Mouse (Mus musculus) MEL (cell line): Measurements from ENCODE around the gene Mapk8ip3. TPM values are rescaled to one million over a fixed set of nuclear protein-coding genes. Genes with fewer than 3 reads are reported as not detected.

Experiments used
- DNase-seq: peaks from one replicate; pipeline ENCODE4 v3.0.0; 2011; ENCODE audit warnings: low read depth, low spot score
- H3K27ac ChIP-seq: 2 replicates; pipeline ENCODE4 v1.5.1; 2012; ENCODE audit warnings: low read depth, mild to moderate bottlenecking, control low read depth, low read length, moderate library complexity; ENCODE audit not compliant: control insufficient read depth
- H3K27me3 ChIP-seq, 2 experiments: fragments of 150-350 bp in 1 of 2; sonication (generic) in 1 of 2; 2 replicates each; pipeline ENCODE4 v1.6.1; 2012; ENCODE audit warnings: low read length in 2 of 2, mild to moderate bottlenecking in 2 of 2, improper control_type of control experiment in 1 of 2, moderate library complexity in 1 of 2; ENCODE audit not compliant: insufficient read depth in 2 of 2, control insufficient read depth in 1 of 2
- H3K36me3 ChIP-seq, 2 experiments: 2 replicates each; pipeline ENCODE4 v1.6.1; 2012 to 2014; ENCODE audit warnings: low read length in 2 of 2, improper control_type of control experiment in 1 of 2, inconsistent platforms in 1 of 2, mild to moderate bottlenecking in 1 of 2; ENCODE audit not compliant: insufficient read depth in 2 of 2, control insufficient read depth in 1 of 2
- H3K4me1 ChIP-seq, 2 experiments: fragments of 150-350 bp in 1 of 2; sonication (generic) in 1 of 2; 2 replicates each; pipeline ENCODE4 v1.6.1; 2012; ENCODE audit warnings: low read length in 2 of 2, improper control_type of control experiment in 1 of 2, mild to moderate bottlenecking in 1 of 2; ENCODE audit not compliant: insufficient read depth in 2 of 2, control insufficient read depth in 1 of 2
- H3K4me3 ChIP-seq, 2 experiments: fragments of 150-350 bp in 1 of 2; sonication (generic) in 1 of 2; 2 replicates each; pipeline ENCODE4 v1.5.1; 2012; ENCODE audit warnings: low read depth in 2 of 2, low read length in 2 of 2, mild to moderate bottlenecking in 2 of 2, moderate library complexity in 2 of 2, control low read depth in 1 of 2, improper control_type of control experiment in 1 of 2; ENCODE audit not compliant: control insufficient read depth in 1 of 2, insufficient read depth in 1 of 2
- H3K79me2 ChIP-seq: 2 replicates; pipeline ENCODE4 v1.6.1; 2012; ENCODE audit warnings: mild to moderate bottlenecking, low read length, moderate library complexity; ENCODE audit not compliant: control insufficient read depth, poor library complexity, insufficient read depth
- H3K9ac ChIP-seq: 2 replicates; pipeline ENCODE4 v1.6.1; 2012; ENCODE audit warnings: low read depth, mild to moderate bottlenecking, control low read depth, low read length, moderate library complexity; ENCODE audit not compliant: control insufficient read depth, poor library complexity, severe bottlenecking
- H3K9me3 ChIP-seq: fragments of 150-350 bp; sonication (generic); replicated peaks from 2 replicates; pipeline ENCODE4 v1.6.1; 2012; ENCODE audit warnings: mild to moderate bottlenecking, low read length, improper control_type of control experiment, moderate library complexity; ENCODE audit not compliant: insufficient read depth
- BHLHE40 ChIP-seq: IDR thresholded peaks from 2 replicates; pipeline ENCODE4 v1.6.1; 2012; ENCODE audit warnings: low read depth, mild to moderate bottlenecking, inconsistent platforms, low read length, improper control_type of control experiment, borderline replicate concordance
- CHD1 ChIP-seq: IDR thresholded peaks from 2 replicates; pipeline ENCODE4 v1.6.1; 2012; ENCODE audit warnings: low read depth, mild to moderate bottlenecking, inconsistent platforms, low read length, improper control_type of control experiment
- CTCF ChIP-seq, 3 experiments: IDR thresholded peaks in 2 of 3; conservative IDR thresholded peaks in 1 of 3; 2 replicates each; pipeline ENCODE4 v1.5.1; 2011 to 2012; ENCODE audit warnings: low read length in 3 of 3, low read depth in 2 of 3, mild to moderate bottlenecking in 2 of 3, improper control_type of control experiment in 1 of 3, inconsistent platforms in 1 of 3, mixed read lengths in 1 of 3, moderate library complexity in 1 of 3; ENCODE audit not compliant: control insufficient read depth in 1 of 3, insufficient read depth in 1 of 3, poor library complexity in 1 of 3, severe bottlenecking in 1 of 3
- ELF1 ChIP-seq: IDR thresholded peaks from 2 replicates; pipeline ENCODE4 v1.6.1; 2014; ENCODE audit warnings: low read depth, mild to moderate bottlenecking, inconsistent platforms, low read length, improper control_type of control experiment, moderate library complexity
- EP300 ChIP-seq, 2 experiments: IDR thresholded peaks; 2 replicates each; pipeline ENCODE4 v1.6.1; 2011; ENCODE audit warnings: improper control_type of control experiment in 2 of 2, low read length in 2 of 2, low read depth in 1 of 2, mild to moderate bottlenecking in 1 of 2
- GABPA ChIP-seq: IDR thresholded peaks from 2 replicates; pipeline ENCODE4 v1.6.1; 2012; ENCODE audit warnings: low read depth, mild to moderate bottlenecking, inconsistent platforms, low read length, improper control_type of control experiment, moderate library complexity
- GATA1 ChIP-seq: IDR thresholded peaks from 2 replicates; pipeline ENCODE4 v1.6.1; 2011; ENCODE audit warnings: low read depth, low read length, improper control_type of control experiment
- HCFC1 ChIP-seq: IDR thresholded peaks from 2 replicates; pipeline ENCODE4 v1.6.1; 2012; ENCODE audit warnings: low read depth, mild to moderate bottlenecking, inconsistent platforms, low read length, improper control_type of control experiment, moderate library complexity
- JUND ChIP-seq: IDR thresholded peaks from 2 replicates; pipeline ENCODE4 v1.6.1; 2011; ENCODE audit warnings: low read depth, mild to moderate bottlenecking, improper control_type of control experiment, low read length
- MAX ChIP-seq: IDR thresholded peaks from 2 replicates; pipeline ENCODE4 v1.6.1; 2011; ENCODE audit warnings: low read length, improper control_type of control experiment
- MEF2A ChIP-seq: IDR thresholded peaks from 2 replicates; pipeline ENCODE4 v1.6.1; 2014; ENCODE audit warnings: low read depth, mild to moderate bottlenecking, inconsistent platforms, low read length, improper control_type of control experiment; ENCODE audit not compliant: poor library complexity, insufficient replicate concordance, severe bottlenecking; ENCODE audit errors: extremely low read depth
- MYB ChIP-seq: IDR thresholded peaks from 2 replicates; pipeline ENCODE4 v1.6.1; 2011; ENCODE audit warnings: mild to moderate bottlenecking, low read depth, low read length, improper control_type of control experiment
- MYC ChIP-seq: IDR thresholded peaks from 2 replicates; pipeline ENCODE4 v1.6.1; 2011; ENCODE audit warnings: low read depth, mild to moderate bottlenecking, low read length, improper control_type of control experiment, moderate library complexity
- NRF1 ChIP-seq: IDR thresholded peaks from 2 replicates; pipeline ENCODE4 v1.6.1; 2014; ENCODE audit warnings: low read depth, mild to moderate bottlenecking, inconsistent platforms, low read length, improper control_type of control experiment, moderate library complexity; ENCODE audit not compliant: poor library complexity, insufficient read depth, severe bottlenecking
- POLR2A ChIP-seq, 2 experiments: IDR thresholded peaks; 2 replicates each; pipeline ENCODE4 v1.6.1; 2011 to 2012; ENCODE audit warnings: low read length in 2 of 2, mild to moderate bottlenecking in 2 of 2, control low read depth in 1 of 2, improper control_type of control experiment in 1 of 2, low read depth in 1 of 2, moderate library complexity in 1 of 2; ENCODE audit not compliant: control insufficient read depth in 1 of 2, insufficient read depth in 1 of 2, poor library complexity in 1 of 2
- POLR2AphosphoS2 ChIP-seq: IDR thresholded peaks from 2 replicates; pipeline ENCODE4 v1.6.1; 2011; ENCODE audit warnings: low read length, improper control_type of control experiment
- RCOR1 ChIP-seq: IDR thresholded peaks from 2 replicates; pipeline ENCODE4 v1.6.1; 2012; ENCODE audit warnings: low read depth, mild to moderate bottlenecking, inconsistent platforms, low read length, improper control_type of control experiment
- SIN3A ChIP-seq: IDR thresholded peaks from 2 replicates; pipeline ENCODE4 v1.6.1; 2012; ENCODE audit warnings: low read length, improper control_type of control experiment, inconsistent platforms
- SMC3 ChIP-seq: IDR thresholded peaks from 2 replicates; pipeline ENCODE4 v1.6.1; 2011; ENCODE audit warnings: low read depth, low read length, improper control_type of control experiment
- TAL1 ChIP-seq: IDR thresholded peaks from 2 replicates; pipeline ENCODE4 v1.6.1; 2012; ENCODE audit warnings: mild to moderate bottlenecking, inconsistent platforms, low read length, moderate library complexity, mixed read lengths
- TBP ChIP-seq: IDR thresholded peaks from 2 replicates; pipeline ENCODE4 v1.8.0; 2011; ENCODE audit warnings: low read depth, low read length, improper control_type of control experiment
- USF1 ChIP-seq: IDR thresholded peaks from 2 replicates; pipeline ENCODE4 v1.6.1; 2014; ENCODE audit warnings: low read depth, mild to moderate bottlenecking, inconsistent platforms, low read length, improper control_type of control experiment, moderate library complexity
- USF2 ChIP-seq, 2 experiments: IDR thresholded peaks; 2 replicates each; pipeline ENCODE4 v1.6.1; 2011 to 2012; ENCODE audit warnings: improper control_type of control experiment in 2 of 2, low read length in 2 of 2, borderline replicate concordance in 1 of 2, inconsistent platforms in 1 of 2, low read depth in 1 of 2, mild to moderate bottlenecking in 1 of 2; ENCODE audit not compliant: insufficient read depth in 1 of 2
- ZC3H11A ChIP-seq: IDR thresholded peaks from 2 replicates; pipeline ENCODE4 v1.6.1; 2012; ENCODE audit warnings: low read depth, mild to moderate bottlenecking, inconsistent platforms, low read length, improper control_type of control experiment
- ZKSCAN1 ChIP-seq: IDR thresholded peaks from 2 replicates; pipeline ENCODE4 v1.6.1; 2012; ENCODE audit warnings: low read depth, mild to moderate bottlenecking, inconsistent platforms, low read length, improper control_type of control experiment, moderate library complexity
- ZNF384 ChIP-seq: IDR thresholded peaks from 2 replicates; pipeline ENCODE4 v1.6.1; 2012; ENCODE audit warnings: low read depth, mild to moderate bottlenecking, inconsistent platforms, low read length, improper control_type of control experiment
- polyA plus RNA-seq, 2 experiments: library from polyadenylated mRNA; stranded (reverse) in 1 of 2; unstranded in 1 of 2; fragments of >175 nt in 1 of 2; fragments of >200 nt in 1 of 2; gene quantifications; 2 replicates each; pipeline versions ENCODE4 v1.2.1 to v1.2.4; 2012; ENCODE audit warnings: low replicate concordance in 2 of 2, low read depth in 1 of 2; ENCODE audit not compliant: insufficient read length in 2 of 2, insufficient read depth in 1 of 2, missing spikeins in 1 of 2
- total RNA-seq: library from RNA; depleted of rRNA; stranded (reverse); fragments of 300-350 nt; gene quantifications from 2 replicates; pipeline ENCODE4 v1.2.3, GENCODE M21; 2012

Mapk8ip3 gene
- total and polyA plus RNA-seq, 3 experiments, result 22.8 to 44.5 TPM; not detected in 1

- TF ChIP-seq SMC3, result no peak
- TF ChIP-seq JUND, result 0 out of 2 replicates have a peak, but pooled peaks have one; percentile 36
- TF ChIP-seq POLR2A (IDR thresholded peaks at IDR 0.05; ENCODE audit: control insufficient read depth in 1 of 2, insufficient read depth in 1 of 2, low read depth in 1 of 2, low read length in 2 of 2, poor library complexity in 1 of 2), result peak; percentile 45 to 86
- peak; percentile 78 for TF ChIP-seq MYC
- TF ChIP-seq TBP, result peak; percentile 66; the same call in 1 of the 2 replicates
- TF ChIP-seq POLR2AphosphoS2, result peak; percentile 80; the same call in 1 of the 2 replicates
- no peak for TF ChIP-seq GATA1
- TF ChIP-seq CHD1, result no peak
- TF ChIP-seq HCFC1, result peak; percentile 97
- TF ChIP-seq ELF1, result peak; percentile 98
- TF ChIP-seq USF1, result 0 out of 2 replicates have a peak, but pooled peaks have one; percentile 28
- TF ChIP-seq GABPA, result peak; percentile 31; the same call in 1 of the 2 replicates
- peak; percentile 75 for TF ChIP-seq MAX
- TF ChIP-seq ZKSCAN1, result peak; percentile 78; the same call in 1 of the 2 replicates
- TF ChIP-seq MYB, result peak; percentile 52
- TF ChIP-seq RCOR1, result no peak
- TF ChIP-seq MEF2A, result no peak
- no peak for TF ChIP-seq EP300 (IDR thresholded peaks at IDR 0.05; ENCODE audit: low read depth in 1 of 2, low read length in 2 of 2)
- TF ChIP-seq TAL1, result no peak
- peak; percentile 100 for TF ChIP-seq ZNF384
These were observed 50.4 kb downstream of the Mapk8ip3 start, which contains the start of the genes Nubp2 and Spsb3 (continued) for GRCm38 (mm10) chr17:24886134-24886931.

- peak overlapping the region; percentile 80 for H3K9ac ChIP-seq
- peak overlapping the region; percentile 88 to 90 for H3K4me3 ChIP-seq
- H3K4me1 ChIP-seq, result peaks cover 0 to 14% of the 10 kb centered on the region in 2 experiments; a peak in 1 of 4 replicates
- peaks cover 0 to 2% of the 10 kb centered on the region in 2 experiments; a peak in 2 of 4 replicates for H3K36me3 ChIP-seq
- peak overlapping the region; percentile 13 for H3K27ac ChIP-seq
- no peaks in the 10 kb centered on the region for H3K27me3 ChIP-seq
- DNase-seq, result no peak
- peaks cover 22% of the 10 kb centered on the region for H3K79me2 ChIP-seq
- H3K9me3 ChIP-seq, result no peaks in the 10 kb centered on the region
- TF ChIP-seq CTCF (IDR thresholded peaks at IDR 0.05 in 2 of 3, conservative IDR thresholded peaks at IDR 0.05 in 1 of 3; ENCODE audit: control insufficient read depth in 1 of 3, insufficient read depth in 1 of 3, low read depth in 2 of 3, low read length in 3 of 3, poor library complexity in 1 of 3, severe bottlenecking in 1 of 3), result no peak
- TF ChIP-seq MEF2A, result no peak
- TF ChIP-seq EP300 (IDR thresholded peaks at IDR 0.05; ENCODE audit: low read depth in 1 of 2, low read length in 2 of 2), result no peak
- TF ChIP-seq NRF1, result no peak
- TF ChIP-seq SIN3A, result no peak
- peak; percentile 80 for TF ChIP-seq MYC
- TF ChIP-seq SMC3, result no peak
- no peak for TF ChIP-seq HCFC1
- peak; percentile 44; the same call in 1 of the 2 replicates for TF ChIP-seq BHLHE40
- no peak for TF ChIP-seq USF2 (IDR thresholded peaks at IDR 0.05; ENCODE audit: borderline replicate concordance in 1 of 2, insufficient read depth in 1 of 2, low read depth in 1 of 2, low read length in 2 of 2)
- TF ChIP-seq ZC3H11A, result no peak
- no peak for TF ChIP-seq TBP
These were observed 51.2 kb downstream of the Mapk8ip3 start for GRCm38 (mm10) chr17:24885356-24886133.
